Mouse (Mus musculus): ENCODE measurements around the gene Pinlyp. TPM values are rescaled to one million over a fixed set of nuclear protein-coding genes. Genes with fewer than 3 reads are reported as not detected.

Pinlyp gene
- polyA plus RNA-seq, 1 experiment, result not detected

GRCm38 (mm10) chr7:24555786-24556185 lies 9.9 kb upstream of the Pinlyp start:
- H3K4me3 ChIP-seq (replicated peaks; ENCODE audit: insufficient read depth, low read depth, low read length), result no peak overlapping the region
- no peaks in the 10 kb centered on the region for H3K27me3 ChIP-seq (ENCODE audit: control insufficient read depth, insufficient read depth, low read length)
- no peak for TF ChIP-seq CTCF (IDR thresholded peaks at IDR 0.05; ENCODE audit: borderline replicate concordance, insufficient read depth, low read depth, low read length)
- no peak for TF ChIP-seq POLR2A (IDR thresholded peaks at IDR 0.05; ENCODE audit: borderline replicate concordance, insufficient read depth, low read length)
- WGBS, result 90% methylated on average over 10 of the region's 10 CpGs
- no peaks in the 10 kb centered on the region; the same call in 1 of the 2 replicates for H3K4me1 ChIP-seq (ENCODE audit: control insufficient read depth, insufficient read depth, low read length)
- no peak overlapping the region for H3K27ac ChIP-seq (ENCODE audit: insufficient read depth, low read length)
- no peak for DNase-seq

- no peaks in the 10 kb centered on the region for H3K27me3 ChIP-seq (ENCODE audit: control insufficient read depth, insufficient read depth, low read length)
- no peak for DNase-seq
- no peak overlapping the region for H3K27ac ChIP-seq (ENCODE audit: insufficient read depth, low read length)
- no peaks in the 10 kb centered on the region; the same call in none of the 2 replicates for H3K4me1 ChIP-seq (ENCODE audit: control insufficient read depth, insufficient read depth, low read length)
- TF ChIP-seq CTCF (IDR thresholded peaks at IDR 0.05; ENCODE audit: borderline replicate concordance, insufficient read depth, low read depth, low read length), result no peak
- H3K4me3 ChIP-seq (replicated peaks; ENCODE audit: insufficient read depth, low read depth, low read length), result no peak overlapping the region
- WGBS, result 75% methylated on average over 12 of the region's 12 CpGs
Observed at GRCm38 (mm10) chr7:24551985-24552759, 6.3 kb upstream of the Pinlyp start.

- no peak for DNase-seq
- TF ChIP-seq CTCF (IDR thresholded peaks at IDR 0.05; ENCODE audit: borderline replicate concordance, insufficient read depth, low read depth, low read length), result no peak
- TF ChIP-seq POLR2A (IDR thresholded peaks at IDR 0.05; ENCODE audit: borderline replicate concordance, insufficient read depth, low read length), result no peak
- peak overlapping the region; percentile 81 for H3K4me3 ChIP-seq (replicated peaks; ENCODE audit: insufficient read depth, low read depth, low read length)
- WGBS, result 8% methylated on average over 13 of the region's 13 CpGs
- H3K4me1 ChIP-seq (ENCODE audit: control insufficient read depth, insufficient read depth, low read length), result no peaks in the 10 kb centered on the region; the same call in none of the 2 replicates
- H3K27me3 ChIP-seq (ENCODE audit: control insufficient read depth, insufficient read depth, low read length), result no peaks in the 10 kb centered on the region
- H3K27ac ChIP-seq (ENCODE audit: insufficient read depth, low read length), result no peak overlapping the region
Observed at GRCm38 (mm10) chr7:24547534-24548036, 1.7 kb upstream of the Pinlyp start.

- DNase-seq, result peak; percentile 99 to 100
- Histone ChIP-seq H3K27ac (ENCODE audit: insufficient read depth, low read length) (peak overlapping the region; percentile 26; the same call in 1 of the 2 replicates), H3K27me3 (ENCODE audit: control insufficient read depth, insufficient read depth, low read length) (no peaks in the 10 kb centered on the region), H3K4me3 (replicated peaks; ENCODE audit: insufficient read depth, low read depth, low read length) (peak overlapping the region; percentile 81), H3K4me1 (ENCODE audit: control insufficient read depth, insufficient read depth, low read length) (no peaks in the 10 kb centered on the region; the same call in 1 of the 2 replicates)
- WGBS, result under 1% methylated on average over 57 of the region's 57 CpGs
- peak; percentile 41; the same call in 1 of the 2 replicates for TF ChIP-seq POLR2A (IDR thresholded peaks at IDR 0.05; ENCODE audit: borderline replicate concordance, insufficient read depth, low read length)
- TF ChIP-seq CTCF (IDR thresholded peaks at IDR 0.05; ENCODE audit: borderline replicate concordance, insufficient read depth, low read depth, low read length), result no peak
Observed at GRCm38 (mm10) chr7:24546634-24547389, 894 bp upstream of the Pinlyp start.

- H3K4me3 ChIP-seq (replicated peaks; ENCODE audit: insufficient read depth, low read depth, low read length), result no peak overlapping the region
- WGBS, result 84% methylated on average over 2 of the region's 2 CpGs
- TF ChIP-seq CTCF (IDR thresholded peaks at IDR 0.05; ENCODE audit: borderline replicate concordance, insufficient read depth, low read depth, low read length) (no peak), POLR2A (IDR thresholded peaks at IDR 0.05; ENCODE audit: borderline replicate concordance, insufficient read depth, low read length) (no peak)
- H3K4me1 ChIP-seq (ENCODE audit: control insufficient read depth, insufficient read depth, low read length), result no peaks in the 10 kb centered on the region; the same call in 1 of the 2 replicates
- no peaks in the 10 kb centered on the region for H3K27me3 ChIP-seq (ENCODE audit: control insufficient read depth, insufficient read depth, low read length)
- no peak for DNase-seq
- no peak overlapping the region for H3K27ac ChIP-seq (ENCODE audit: insufficient read depth, low read length)
Observed at GRCm38 (mm10) chr7:24544506-24544905, 1.4 kb downstream of the Pinlyp start.

- DNase-seq, result no peak
- TF ChIP-seq POLR2A (IDR thresholded peaks at IDR 0.05; ENCODE audit: borderline replicate concordance, insufficient read depth, low read length), result no peak
- no peak for TF ChIP-seq CTCF (IDR thresholded peaks at IDR 0.05; ENCODE audit: borderline replicate concordance, insufficient read depth, low read depth, low read length)
- Histone ChIP-seq H3K27ac (ENCODE audit: insufficient read depth, low read length) (no peak overlapping the region), H3K4me3 (replicated peaks; ENCODE audit: insufficient read depth, low read depth, low read length) (no peak overlapping the region), H3K4me1 (ENCODE audit: control insufficient read depth, insufficient read depth, low read length) (peaks cover 17% of the 10 kb centered on the region), H3K27me3 (ENCODE audit: control insufficient read depth, insufficient read depth, low read length) (no peaks in the 10 kb centered on the region)
- 95% methylated on average over 4 of the region's 4 CpGs for WGBS
Observed at GRCm38 (mm10) chr7:24539686-24540085, 6.2 kb downstream of the Pinlyp start.

- TF ChIP-seq POLR2A (IDR thresholded peaks at IDR 0.05; ENCODE audit: borderline replicate concordance, insufficient read depth, low read length) (no peak), CTCF (IDR thresholded peaks at IDR 0.05; ENCODE audit: borderline replicate concordance, insufficient read depth, low read depth, low read length) (no peak)
- no peaks in the 10 kb centered on the region for H3K27me3 ChIP-seq (ENCODE audit: control insufficient read depth, insufficient read depth, low read length)
- no peak overlapping the region for H3K27ac ChIP-seq (ENCODE audit: insufficient read depth, low read length)
- no peak overlapping the region for H3K4me3 ChIP-seq (replicated peaks; ENCODE audit: insufficient read depth, low read depth, low read length)
- 39% methylated on average over 5 of the region's 5 CpGs for WGBS
- H3K4me1 ChIP-seq (ENCODE audit: control insufficient read depth, insufficient read depth, low read length), result peaks cover 17% of the 10 kb centered on the region
- no peak for DNase-seq
Observed at GRCm38 (mm10) chr7:24538701-24539100, 7.2 kb downstream of the Pinlyp start.

Data from cerebellum, adult 2 months (tissue).